Mouse (Mus musculus): ENCODE data around the gene Stac3. TPM values are rescaled to one million over a fixed set of nuclear protein-coding genes. Genes with fewer than 3 reads are reported as not detected.

Gene Stac3
- total RNA-seq, 1 experiment, result 1.1 TPM

DNA sequence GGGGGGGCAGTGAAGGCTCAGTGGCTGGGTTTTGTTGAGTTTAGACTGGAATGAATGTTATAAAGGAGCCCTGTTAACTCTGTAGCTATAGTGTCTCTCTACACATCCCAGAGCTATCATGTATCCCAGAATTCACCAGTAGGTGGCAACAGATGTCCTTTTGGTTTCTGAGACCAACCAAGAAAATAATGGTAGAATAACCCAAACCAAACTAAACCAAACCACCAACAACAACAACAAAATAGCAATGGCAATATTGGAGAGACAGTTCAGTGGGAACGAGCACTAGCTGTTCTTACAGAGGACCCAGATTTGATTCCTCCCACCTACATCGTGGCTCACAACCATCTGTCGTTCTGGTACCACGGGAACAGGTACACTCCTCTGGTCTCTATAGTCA, 22.4 kb upstream of the Stac3 start:
- TF ChIP-seq ZC3H11A (IDR thresholded peaks at IDR 0.05; ENCODE audit: borderline replicate concordance, low read depth, low read length), result no peak
- TF ChIP-seq MAFK (IDR thresholded peaks at IDR 0.05; ENCODE audit: insufficient read depth, low read depth, low read length), result no peak
- no peak for TF ChIP-seq CHD2 (IDR thresholded peaks at IDR 0.05; ENCODE audit: low read depth, low read length)
- TF ChIP-seq HCFC1 (IDR thresholded peaks at IDR 0.05; ENCODE audit: borderline replicate concordance, insufficient read depth, low read length), result no peak
- no peak for TF ChIP-seq ZNF384 (IDR thresholded peaks at IDR 0.05; ENCODE audit: low read depth, low read length)
- DNase-seq (ENCODE audit: low read depth, low spot score), result peak; percentile 20
- H3K36me3 ChIP-seq (ENCODE audit: control insufficient read depth, insufficient read depth, low read length, poor library complexity, severe bottlenecking), result peaks cover 13% of the 10 kb centered on the region; the same call in 1 of the 2 replicates
- no peak overlapping the region for H3K9ac ChIP-seq (ENCODE audit: insufficient read depth, low read depth, low read length, poor library complexity, severe bottlenecking)
- no peak overlapping the region for H3K27ac ChIP-seq (ENCODE audit: insufficient read depth, low read depth, low read length, poor library complexity, severe bottlenecking)
- no peaks in the 10 kb centered on the region; a peak in 1 of 4 replicates for H3K4me1 ChIP-seq (ENCODE audit: control insufficient read depth in 2 of 2, insufficient read depth in 2 of 2, low read length in 2 of 2, poor library complexity in 1 of 2)
- no peaks in the 10 kb centered on the region for H3K9me3 ChIP-seq (ENCODE audit: control insufficient read depth, insufficient read depth, low read depth, low read length)
- in situ Hi-C loops (cut with MboI; ENCODE audit: low sequenced_read_pairs in 2 of 2, unreplicated experiment in 2 of 2), result no loop called here
- no peak overlapping the region for H3K4me3 ChIP-seq (ENCODE audit: insufficient read depth in 1 of 2, low read depth in 1 of 2, low read length in 2 of 2, poor library complexity in 1 of 2, severe bottlenecking in 1 of 2)

- Histone ChIP-seq H3K9me3 (ENCODE audit: control insufficient read depth, insufficient read depth, low read depth, low read length) (no peaks in the 10 kb centered on the region), H3K36me3 (ENCODE audit: control insufficient read depth, insufficient read depth, low read length, poor library complexity, severe bottlenecking) (peaks cover 22% of the 10 kb centered on the region; the same call in 1 of the 2 replicates), H3K4me3 (ENCODE audit: insufficient read depth in 1 of 2, low read depth in 1 of 2, low read length in 2 of 2, poor library complexity in 1 of 2, severe bottlenecking in 1 of 2) (no peak overlapping the region), H3K4me1 (ENCODE audit: control insufficient read depth in 2 of 2, insufficient read depth in 2 of 2, low read length in 2 of 2, poor library complexity in 1 of 2) (no peaks in the 10 kb centered on the region; a peak in 1 of 4 replicates), H3K9ac (ENCODE audit: insufficient read depth, low read depth, low read length, poor library complexity, severe bottlenecking) (no peak overlapping the region), H3K27ac (ENCODE audit: insufficient read depth, low read depth, low read length, poor library complexity, severe bottlenecking) (no peak overlapping the region)
- TF ChIP-seq CHD2 (IDR thresholded peaks at IDR 0.05; ENCODE audit: low read depth, low read length) (no peak), ZC3H11A (IDR thresholded peaks at IDR 0.05; ENCODE audit: borderline replicate concordance, low read depth, low read length) (no peak), MAFK (IDR thresholded peaks at IDR 0.05; ENCODE audit: insufficient read depth, low read depth, low read length) (no peak), ZNF384 (IDR thresholded peaks at IDR 0.05; ENCODE audit: low read depth, low read length) (no peak), HCFC1 (IDR thresholded peaks at IDR 0.05; ENCODE audit: borderline replicate concordance, insufficient read depth, low read length) (no peak)
- in situ Hi-C loops (cut with MboI; ENCODE audit: low sequenced_read_pairs in 2 of 2, unreplicated experiment in 2 of 2), result no loop called here
- no peak for DNase-seq (ENCODE audit: low read depth, low spot score)
Measured at GRCm38 (mm10) chr10:127480833-127481813, 20.4 kb upstream of the Stac3 start.

- Histone ChIP-seq H3K9ac (ENCODE audit: insufficient read depth, low read depth, low read length, poor library complexity, severe bottlenecking) (no peak overlapping the region), H3K4me1 (ENCODE audit: control insufficient read depth in 2 of 2, insufficient read depth in 2 of 2, low read length in 2 of 2, poor library complexity in 1 of 2) (no peaks in the 10 kb centered on the region), H3K9me3 (ENCODE audit: control insufficient read depth, insufficient read depth, low read depth, low read length) (no peaks in the 10 kb centered on the region), H3K4me3 (ENCODE audit: insufficient read depth in 1 of 2, low read depth in 1 of 2, low read length in 2 of 2, poor library complexity in 1 of 2, severe bottlenecking in 1 of 2) (no peak overlapping the region), H3K27ac (ENCODE audit: insufficient read depth, low read depth, low read length, poor library complexity, severe bottlenecking) (no peak overlapping the region), H3K36me3 (ENCODE audit: control insufficient read depth, insufficient read depth, low read length, poor library complexity, severe bottlenecking) (peaks cover 20% of the 10 kb centered on the region; the same call in 1 of the 2 replicates)
- TF ChIP-seq ZC3H11A (IDR thresholded peaks at IDR 0.05; ENCODE audit: borderline replicate concordance, low read depth, low read length) (no peak), ZNF384 (IDR thresholded peaks at IDR 0.05; ENCODE audit: low read depth, low read length) (no peak), CHD2 (IDR thresholded peaks at IDR 0.05; ENCODE audit: low read depth, low read length) (no peak), MAFK (IDR thresholded peaks at IDR 0.05; ENCODE audit: insufficient read depth, low read depth, low read length) (no peak), HCFC1 (IDR thresholded peaks at IDR 0.05; ENCODE audit: borderline replicate concordance, insufficient read depth, low read length) (no peak)
- in situ Hi-C loops (cut with MboI; ENCODE audit: low sequenced_read_pairs in 2 of 2, unreplicated experiment in 2 of 2), result no loop called here
- no peak for DNase-seq (ENCODE audit: low read depth, low spot score)
Measured at GRCm38 (mm10) chr10:127485235-127485634, 16.3 kb upstream of the Stac3 start.

GRCm38 (mm10) chr10:127488856-127489255, 12.6 kb upstream of the Stac3 start:
- no peak for DNase-seq (ENCODE audit: low read depth, low spot score)
- in situ Hi-C loops (cut with MboI; ENCODE audit: low sequenced_read_pairs in 2 of 2, unreplicated experiment in 2 of 2), result no loop called here
- H3K9me3 ChIP-seq (ENCODE audit: control insufficient read depth, insufficient read depth, low read depth, low read length), result no peaks in the 10 kb centered on the region
- H3K27ac ChIP-seq (ENCODE audit: insufficient read depth, low read depth, low read length, poor library complexity, severe bottlenecking), result no peak overlapping the region
- no peak overlapping the region for H3K9ac ChIP-seq (ENCODE audit: insufficient read depth, low read depth, low read length, poor library complexity, severe bottlenecking)
- H3K4me3 ChIP-seq (ENCODE audit: insufficient read depth in 1 of 2, low read depth in 1 of 2, low read length in 2 of 2, poor library complexity in 1 of 2, severe bottlenecking in 1 of 2), result no peak overlapping the region
- H3K4me1 ChIP-seq (ENCODE audit: control insufficient read depth in 2 of 2, insufficient read depth in 2 of 2, low read length in 2 of 2, poor library complexity in 1 of 2), result no peaks in the 10 kb centered on the region
- no peak for TF ChIP-seq ZC3H11A (IDR thresholded peaks at IDR 0.05; ENCODE audit: borderline replicate concordance, low read depth, low read length)
- no peak for TF ChIP-seq CHD2 (IDR thresholded peaks at IDR 0.05; ENCODE audit: low read depth, low read length)
- TF ChIP-seq MAFK (IDR thresholded peaks at IDR 0.05; ENCODE audit: insufficient read depth, low read depth, low read length), result no peak
- TF ChIP-seq ZNF384 (IDR thresholded peaks at IDR 0.05; ENCODE audit: low read depth, low read length), result no peak
- no peak for TF ChIP-seq HCFC1 (IDR thresholded peaks at IDR 0.05; ENCODE audit: borderline replicate concordance, insufficient read depth, low read length)
- H3K36me3 ChIP-seq (ENCODE audit: control insufficient read depth, insufficient read depth, low read length, poor library complexity, severe bottlenecking), result peaks cover 37% of the 10 kb centered on the region; the same call in 1 of the 2 replicates
